Mouse (Mus musculus) intestine, embryonic 15.5 days (tissue): ENCODE data around the gene Rhbdl2. TPM values are rescaled to one million over a fixed set of nuclear protein-coding genes. Genes with fewer than 3 reads are reported as not detected.

Experiments used
- ATAC-seq: fragments of 200-750 bp; cut with Nextera tagmentation; 2 replicates; pipeline ENCODE4 v1.8.0; 2017; ENCODE audit warnings: moderate TSS enrichment, moderate library complexity
- H3K27ac ChIP-seq: fragments of 300-500 bp; sonication (generic); 2 replicates; pipeline ENCODE4 v1.5.1; 2015; ENCODE audit warnings: mild to moderate bottlenecking, inconsistent platforms
- H3K27me3 ChIP-seq: fragments of 300-500 bp; sonication (generic); replicated peaks from 2 replicates; pipeline ENCODE4 v1.6.1; 2015; ENCODE audit warnings: inconsistent platforms
- H3K36me3 ChIP-seq: fragments of 300-500 bp; sonication (generic); 2 replicates; pipeline ENCODE4 v1.6.1; 2015; ENCODE audit warnings: inconsistent platforms
- H3K4me1 ChIP-seq: fragments of 300-500 bp; sonication (generic); replicated peaks from 2 replicates; pipeline ENCODE4 v1.6.1; 2015; ENCODE audit warnings: inconsistent platforms
- H3K4me2 ChIP-seq: fragments of 300-500 bp; sonication (generic); replicated peaks from 2 replicates; pipeline ENCODE4 v1.6.1; 2015; ENCODE audit warnings: mild to moderate bottlenecking, inconsistent platforms
- H3K4me3 ChIP-seq: fragments of 300-500 bp; sonication (generic); replicated peaks from 2 replicates; pipeline ENCODE4 v1.5.1; 2015; ENCODE audit warnings: inconsistent platforms
- H3K9ac ChIP-seq: fragments of 300-500 bp; sonication (generic); 2 replicates; pipeline ENCODE4 v1.6.1; 2015; ENCODE audit warnings: inconsistent platforms
- H3K9me3 ChIP-seq: fragments of 300-500 bp; sonication (generic); 2 replicates; pipeline ENCODE4 v1.6.1; 2016; ENCODE audit warnings: inconsistent platforms
- WGBS: fragments of 180-500 bp; shearing (Covaris S2); methylation state at CpG from one replicate; pipeline ENCODE4 v1.1.7; 2015; 5-methylcytosine and 5-hydroxymethylcytosine counted together
- polyA plus RNA-seq: library from polyadenylated mRNA; unstranded; fragments of >200 nt; fragmentation: Nextera tagmentation; extraction: Ambion mirVana; gene quantifications from 2 replicates; pipeline ENCODE4 v1.2.1, GENCODE M21; 2015

The Rhbdl2 gene
- polyA plus RNA-seq, 1 experiment from 2014 or later = 2.9 TPM

DNA sequence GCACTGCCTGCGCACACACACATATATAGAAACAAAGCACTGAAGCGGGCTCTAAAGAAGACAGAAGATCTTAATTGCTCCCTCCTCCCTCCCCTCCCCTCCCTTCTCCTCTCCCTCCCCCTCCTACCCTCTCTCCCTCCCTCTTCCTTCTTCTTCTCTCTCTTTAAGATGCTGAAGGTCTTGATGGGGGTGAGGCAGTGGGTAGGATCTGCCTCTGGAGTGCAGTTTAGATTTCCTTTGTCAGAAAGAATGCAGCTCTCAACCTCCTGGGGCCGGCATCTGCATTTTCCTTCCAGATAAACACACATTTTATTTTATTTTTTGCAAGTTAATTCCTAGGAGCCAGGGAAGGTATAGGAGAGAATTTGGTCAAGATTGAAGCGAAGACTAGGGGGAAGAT, 19.4 kb upstream of the Rhbdl2 start:
- Histone ChIP-seq H3K4me2 (no peak overlapping the region), H3K36me3 (no peaks in the 10 kb centered on the region), H3K9ac (no peak overlapping the region), H3K9me3 (no peaks in the 10 kb centered on the region), H3K4me1 (no peaks in the 10 kb centered on the region), H3K27me3 (no peaks in the 10 kb centered on the region), H3K4me3 (no peak overlapping the region), H3K27ac (no peak overlapping the region)
- ATAC-seq = no peak
- 76% methylated on average over 4 of the region's 4 CpGs for WGBS

DNA sequence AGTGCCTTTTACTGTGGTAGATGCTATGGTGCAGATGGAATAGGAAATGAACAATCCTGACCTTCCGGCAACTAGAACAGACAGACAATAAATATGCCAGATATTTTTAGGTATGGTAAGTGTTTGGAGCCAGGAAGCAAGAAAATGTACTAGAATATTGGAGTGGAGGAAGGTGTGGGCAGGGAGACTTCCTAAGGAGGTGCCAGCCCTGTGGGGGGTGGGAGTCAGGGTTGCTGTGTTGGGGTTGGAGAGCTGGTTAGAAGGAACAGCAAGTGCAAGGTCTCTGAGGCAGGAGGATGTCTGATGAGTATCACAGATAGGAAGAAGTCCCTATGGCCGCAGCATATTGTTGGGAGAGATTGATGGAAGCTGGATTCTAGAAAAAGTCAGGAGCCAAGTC, 5.0 kb downstream of the Rhbdl2 start:
- Histone ChIP-seq H3K36me3 (no peaks in the 10 kb centered on the region), H3K27me3 (no peaks in the 10 kb centered on the region), H3K4me2 (no peak overlapping the region), H3K9me3 (no peaks in the 10 kb centered on the region), H3K9ac (no peak overlapping the region), H3K4me1 (peaks cover 2% of the 10 kb centered on the region; the same call in 1 of the 2 replicates), H3K4me3 (no peak overlapping the region), H3K27ac (no peak overlapping the region)
- 81% methylated on average over 2 of the region's 2 CpGs for WGBS
- no peak for ATAC-seq

DNA sequence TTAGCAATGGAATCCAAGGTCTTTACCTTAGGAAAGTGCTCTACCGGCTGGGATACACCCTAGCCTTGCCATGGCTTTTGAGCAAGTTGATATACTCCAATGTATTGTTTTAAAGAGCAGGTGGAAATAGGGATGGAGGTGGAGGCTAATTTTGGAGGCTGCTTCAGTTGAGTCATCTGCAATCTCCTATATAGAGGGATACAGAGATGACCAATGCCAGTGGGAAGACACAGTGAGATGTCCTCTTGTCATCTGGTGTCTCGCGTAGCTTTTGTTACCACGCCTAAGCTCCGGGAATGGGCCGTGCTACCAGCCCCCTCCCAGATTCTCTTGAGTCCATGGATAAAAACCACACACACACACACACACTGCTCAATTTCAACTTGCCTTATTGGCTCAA, 5.5 kb downstream of the Rhbdl2 start:
- Histone ChIP-seq H3K4me2 (no peak overlapping the region), H3K4me1 (no peaks in the 10 kb centered on the region), H3K27me3 (no peaks in the 10 kb centered on the region), H3K9me3 (no peaks in the 10 kb centered on the region), H3K9ac (no peak overlapping the region), H3K4me3 (no peak overlapping the region), H3K27ac (no peak overlapping the region), H3K36me3 (no peaks in the 10 kb centered on the region)
- WGBS = 90% methylated on average over 6 of the region's 6 CpGs
- no peak for ATAC-seq

DNA sequence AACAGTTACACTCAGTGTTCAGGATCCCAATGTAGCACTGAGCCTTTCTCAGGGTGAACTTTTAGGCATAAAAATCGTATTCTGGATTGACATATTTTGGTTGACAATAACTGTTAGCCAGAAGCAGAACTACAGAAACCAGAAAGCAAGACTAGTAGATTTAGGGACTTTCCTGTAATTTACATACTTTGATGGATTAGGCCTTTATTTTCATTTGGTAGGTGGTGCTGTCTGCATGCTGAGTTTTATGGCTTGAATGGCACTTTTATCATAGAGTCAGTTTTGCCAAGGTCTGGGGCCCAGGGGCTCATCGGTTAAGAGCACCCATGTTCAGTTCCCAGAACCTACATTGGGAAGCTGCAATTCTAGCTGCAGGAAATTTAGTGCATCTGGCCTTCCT, 7.4 kb downstream of the Rhbdl2 start:
- no peak overlapping the region for H3K4me3 ChIP-seq
- H3K36me3 ChIP-seq = no peaks in the 10 kb centered on the region
- H3K9ac ChIP-seq = no peak overlapping the region
- no peaks in the 10 kb centered on the region for H3K27me3 ChIP-seq
- no peak overlapping the region for H3K27ac ChIP-seq
- no peaks in the 10 kb centered on the region for H3K4me1 ChIP-seq
- no peaks in the 10 kb centered on the region for H3K9me3 ChIP-seq
- no peak overlapping the region for H3K4me2 ChIP-seq
- 57% methylated on average over 2 of the region's 2 CpGs for WGBS
- no peak for ATAC-seq

DNA sequence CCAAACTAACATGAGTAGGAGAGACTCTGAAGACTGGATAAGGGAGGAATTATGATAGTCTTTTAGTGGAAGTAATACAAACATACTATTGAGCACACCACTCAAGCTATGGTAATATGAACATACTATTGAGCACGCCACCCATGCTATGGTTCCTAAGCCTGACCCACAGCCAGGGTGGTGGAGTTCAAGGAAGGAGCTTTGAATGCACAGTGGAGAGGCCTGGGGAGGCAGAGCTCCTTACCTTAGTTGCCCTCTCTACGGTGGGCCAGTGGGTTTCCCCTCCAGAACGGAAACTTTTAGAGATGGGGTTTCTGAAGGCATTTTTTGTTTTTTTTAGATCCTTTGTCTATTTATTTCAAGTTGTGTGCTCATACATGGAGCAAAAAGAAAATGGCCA, 9.7 kb downstream of the Rhbdl2 start:
- Histone ChIP-seq H3K36me3 (no peaks in the 10 kb centered on the region), H3K27ac (no peak overlapping the region), H3K9ac (no peak overlapping the region), H3K4me3 (no peak overlapping the region), H3K4me2 (no peak overlapping the region), H3K9me3 (no peaks in the 10 kb centered on the region), H3K27me3 (no peaks in the 10 kb centered on the region), H3K4me1 (no peaks in the 10 kb centered on the region)
- no peak for ATAC-seq
- WGBS = 89% methylated on average over 3 of the region's 3 CpGs

DNA sequence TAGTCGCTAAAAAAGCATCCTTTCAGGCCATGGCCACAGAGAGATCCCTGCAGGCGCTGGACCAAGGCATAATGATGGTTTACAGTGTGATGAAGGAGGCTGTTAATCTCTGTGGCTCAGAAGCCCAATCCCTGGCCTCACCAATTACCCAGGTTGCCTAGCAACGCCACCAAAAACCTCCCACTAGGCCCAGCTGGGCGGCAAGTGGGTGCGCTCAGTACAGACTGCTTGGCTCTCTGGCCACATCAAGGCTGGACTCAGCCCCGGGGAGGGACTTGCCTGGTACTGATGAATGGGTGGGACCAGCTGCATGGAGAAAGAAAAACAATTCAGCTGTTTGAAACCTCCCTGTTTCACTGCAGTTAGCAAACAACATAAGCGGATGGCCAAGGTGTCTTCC, 10.2 kb downstream of the Rhbdl2 start:
- H3K4me1 ChIP-seq = no peaks in the 10 kb centered on the region
- no peak for ATAC-seq
- H3K27me3 ChIP-seq = no peaks in the 10 kb centered on the region
- H3K4me3 ChIP-seq = no peak overlapping the region
- no peak overlapping the region for H3K4me2 ChIP-seq
- H3K9ac ChIP-seq = no peak overlapping the region
- no peak overlapping the region for H3K27ac ChIP-seq
- 47% methylated on average over 7 of the region's 7 CpGs for WGBS
- H3K36me3 ChIP-seq = no peaks in the 10 kb centered on the region
- H3K9me3 ChIP-seq = no peaks in the 10 kb centered on the region

DNA sequence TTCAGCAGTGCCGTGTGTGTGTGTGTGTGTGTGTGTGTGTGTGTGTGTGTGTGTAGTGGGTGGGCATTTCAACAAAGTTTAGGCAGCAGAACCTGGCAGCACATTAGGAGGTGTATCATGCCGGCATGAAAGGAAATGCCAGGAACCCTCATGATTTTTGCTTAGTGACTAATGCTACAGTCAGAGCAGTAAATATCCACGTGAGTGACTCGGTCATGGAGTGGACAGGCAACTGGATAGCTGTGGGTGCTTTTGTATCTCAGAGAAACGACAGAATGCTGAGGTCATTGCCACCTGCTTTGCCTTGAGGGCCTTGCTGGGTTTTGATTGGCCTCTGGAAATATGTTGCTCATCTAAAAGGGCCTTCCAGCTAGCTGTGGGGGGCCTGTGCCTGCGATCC, 16.0 kb downstream of the Rhbdl2 start:
- Histone ChIP-seq H3K4me2 (no peak overlapping the region), H3K36me3 (no peaks in the 10 kb centered on the region), H3K9ac (no peak overlapping the region), H3K9me3 (no peaks in the 10 kb centered on the region), H3K4me3 (no peak overlapping the region), H3K27ac (no peak overlapping the region), H3K27me3 (no peaks in the 10 kb centered on the region), H3K4me1 (no peaks in the 10 kb centered on the region)
- 49% methylated on average over 6 of the region's 6 CpGs for WGBS
- ATAC-seq = no peak

DNA sequence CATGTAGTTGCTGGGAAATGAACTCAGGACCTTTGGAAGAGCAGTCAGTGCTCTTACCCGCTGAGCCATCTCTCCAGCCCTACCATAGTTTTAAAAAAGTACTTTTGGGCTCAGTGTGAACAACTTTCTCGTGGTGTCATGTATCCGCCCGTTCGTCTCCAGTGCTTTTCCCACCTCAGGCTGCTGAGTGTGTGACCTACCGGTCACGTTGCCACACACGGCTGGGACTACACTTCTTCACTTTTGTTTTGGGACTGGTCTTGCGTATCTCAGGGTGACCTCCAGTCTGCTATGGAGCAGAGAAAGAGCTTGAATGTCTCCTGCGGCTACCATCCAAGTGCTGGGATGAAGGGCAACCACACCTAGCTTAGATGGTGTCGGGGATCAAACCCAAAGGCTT, 20.6 kb downstream of the Rhbdl2 start:
- WGBS = 86% methylated on average over 11 of the region's 11 CpGs
- H3K9ac ChIP-seq = no peak overlapping the region
- ATAC-seq = no peak

DNA sequence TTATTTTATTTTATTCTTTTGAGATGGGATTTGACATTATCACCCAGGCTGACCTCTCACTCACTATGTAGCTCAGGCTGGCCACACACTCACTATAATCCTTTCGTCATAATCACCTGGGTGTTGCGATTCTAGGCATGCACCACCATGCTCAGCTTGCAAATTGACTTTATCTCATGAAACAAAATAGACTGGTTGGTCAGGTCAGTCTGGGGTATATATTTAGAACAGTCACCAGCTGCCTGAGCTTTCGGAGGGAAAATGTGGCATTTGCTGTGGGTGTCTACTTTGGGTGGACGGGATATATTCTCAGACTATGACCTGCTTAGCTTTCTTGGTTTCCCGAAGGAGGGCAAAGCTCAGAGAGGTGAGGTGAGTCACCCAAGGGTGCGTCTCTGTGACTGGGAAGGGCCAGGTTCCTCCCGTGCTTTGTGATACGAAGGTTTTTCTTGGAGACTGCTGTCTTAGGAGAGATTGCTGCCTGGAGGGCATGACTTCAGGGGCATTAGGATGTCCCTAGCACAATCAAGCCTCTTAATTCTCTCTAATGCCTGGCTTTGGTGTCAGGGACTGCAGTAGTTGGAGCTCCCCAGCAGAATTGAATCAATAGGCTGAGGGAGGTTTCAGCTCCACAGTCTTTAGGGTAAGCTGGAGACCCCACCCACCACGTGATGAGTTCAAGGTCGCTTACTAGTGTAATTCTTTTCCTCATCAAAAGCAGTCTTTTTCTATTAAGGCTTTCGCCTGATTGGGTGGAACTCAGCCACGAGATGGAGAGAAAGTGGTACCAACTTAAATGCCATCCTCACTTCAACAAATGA, 23.0 kb downstream of the Rhbdl2 start:
- Histone ChIP-seq H3K36me3 (no peaks in the 10 kb centered on the region), H3K9ac (no peak overlapping the region), H3K4me1 (no peaks in the 10 kb centered on the region), H3K4me3 (no peak overlapping the region), H3K27me3 (no peaks in the 10 kb centered on the region), H3K4me2 (0 out of 2 replicates have a peak overlapping the region, but pooled peaks have one; percentile 6), H3K27ac (peak overlapping the region; percentile 44), H3K9me3 (no peaks in the 10 kb centered on the region)
- WGBS = 73% methylated on average over 12 of the region's 12 CpGs
- ATAC-seq = peak; percentile 91

More for the DNA sequence above, 20.6 kb downstream of the Rhbdl2 start:
- no peak overlapping the region for H3K27ac ChIP-seq
- no peaks in the 10 kb centered on the region for H3K4me1 ChIP-seq
- H3K36me3 ChIP-seq = no peaks in the 10 kb centered on the region
- H3K9me3 ChIP-seq = no peaks in the 10 kb centered on the region
- no peak overlapping the region for H3K4me2 ChIP-seq
- H3K4me3 ChIP-seq = no peak overlapping the region
- H3K27me3 ChIP-seq = no peaks in the 10 kb centered on the region

DNA sequence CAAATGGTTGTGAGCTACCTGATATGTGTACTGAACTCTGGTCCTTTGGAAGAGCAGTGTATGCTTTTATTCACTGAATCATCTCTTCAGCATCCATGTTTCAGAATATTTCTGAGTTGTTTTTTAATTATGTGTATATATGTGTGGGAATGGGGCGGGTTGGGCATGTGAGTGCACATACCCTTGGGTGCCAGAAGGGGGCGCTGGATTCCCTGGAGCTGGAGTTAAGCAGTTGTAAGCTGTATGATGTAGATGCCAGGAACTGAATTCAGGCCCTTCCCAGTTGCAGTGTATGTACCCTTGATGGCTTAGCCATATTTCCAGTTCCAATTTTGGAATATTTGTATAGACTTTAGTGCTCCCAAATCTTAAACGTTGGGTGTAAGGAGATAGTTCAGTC, 24.9 kb downstream of the Rhbdl2 start:
- H3K27me3 ChIP-seq = no peaks in the 10 kb centered on the region
- H3K27ac ChIP-seq = no peak overlapping the region
- H3K4me1 ChIP-seq = no peaks in the 10 kb centered on the region
- 76% methylated on average over 3 of the region's 3 CpGs for WGBS
- no peak for ATAC-seq
- no peak overlapping the region for H3K4me2 ChIP-seq
- H3K4me3 ChIP-seq = no peak overlapping the region
- no peaks in the 10 kb centered on the region for H3K36me3 ChIP-seq
- H3K9me3 ChIP-seq = no peaks in the 10 kb centered on the region
- no peak overlapping the region for H3K9ac ChIP-seq

DNA sequence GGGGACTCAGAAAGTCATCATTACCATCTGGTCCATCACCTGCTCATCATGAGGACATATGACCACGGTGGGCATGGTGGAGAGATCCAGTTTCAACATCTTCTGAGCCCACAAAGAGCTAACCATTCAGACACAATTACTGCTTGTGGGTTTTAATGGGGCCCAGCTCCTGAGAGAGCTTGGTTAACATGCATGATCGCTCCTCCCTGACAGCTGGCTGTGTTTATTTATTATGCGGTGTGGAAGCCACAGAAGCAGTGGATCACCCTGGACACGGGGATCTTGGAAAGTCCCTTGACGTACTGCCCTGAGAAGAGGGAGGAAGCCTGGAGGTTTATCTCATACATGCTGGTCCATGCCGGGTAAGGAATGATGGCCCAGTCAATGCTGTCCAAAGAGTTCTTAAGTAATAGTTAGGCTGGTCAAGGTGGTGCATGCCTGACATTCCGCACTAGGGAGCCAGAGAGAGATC, 26.4 kb downstream of the Rhbdl2 start:
- no peak for ATAC-seq
- WGBS = 61% methylated on average over 7 of the region's 7 CpGs
- H3K27me3 ChIP-seq = no peaks in the 10 kb centered on the region
- no peak overlapping the region for H3K9ac ChIP-seq
- H3K4me1 ChIP-seq = no peaks in the 10 kb centered on the region
- no peak overlapping the region for H3K4me3 ChIP-seq
- no peaks in the 10 kb centered on the region for H3K36me3 ChIP-seq
- H3K27ac ChIP-seq = no peak overlapping the region
- H3K9me3 ChIP-seq = no peaks in the 10 kb centered on the region
- no peak overlapping the region for H3K4me2 ChIP-seq

DNA sequence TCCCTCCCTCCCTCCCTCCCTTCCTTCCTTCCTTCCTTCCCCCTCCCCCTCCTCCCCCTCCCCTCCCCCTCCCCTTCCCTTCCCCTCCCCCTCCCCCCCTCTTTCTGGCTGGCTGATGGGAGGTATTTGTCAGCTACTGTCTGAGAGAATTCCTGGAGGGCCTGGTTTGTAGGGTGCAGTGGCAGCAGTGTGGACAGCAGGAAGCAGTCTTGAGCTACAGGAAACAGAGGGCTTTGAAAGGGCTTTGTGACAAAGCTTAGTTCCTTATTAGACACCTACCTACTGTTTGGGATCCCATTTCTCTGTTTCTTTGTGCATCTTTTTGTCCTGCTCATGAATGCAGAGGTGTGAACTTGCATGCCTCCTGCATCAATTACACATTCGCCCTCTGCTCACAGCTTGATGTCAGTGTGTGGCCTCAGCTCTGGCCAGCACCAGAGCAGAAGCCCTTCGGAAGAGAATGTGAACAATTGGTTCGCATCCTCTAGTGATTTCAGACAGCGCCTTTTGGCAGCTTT, 31.5 kb downstream of the Rhbdl2 start:
- WGBS = 46% methylated on average over 4 of the region's 4 CpGs
- Histone ChIP-seq H3K36me3 (no peaks in the 10 kb centered on the region), H3K27ac (no peak overlapping the region), H3K9ac (no peak overlapping the region), H3K4me1 (no peaks in the 10 kb centered on the region), H3K4me3 (no peak overlapping the region), H3K4me2 (no peak overlapping the region), H3K9me3 (no peaks in the 10 kb centered on the region), H3K27me3 (no peaks in the 10 kb centered on the region)
- ATAC-seq = no peak

DNA sequence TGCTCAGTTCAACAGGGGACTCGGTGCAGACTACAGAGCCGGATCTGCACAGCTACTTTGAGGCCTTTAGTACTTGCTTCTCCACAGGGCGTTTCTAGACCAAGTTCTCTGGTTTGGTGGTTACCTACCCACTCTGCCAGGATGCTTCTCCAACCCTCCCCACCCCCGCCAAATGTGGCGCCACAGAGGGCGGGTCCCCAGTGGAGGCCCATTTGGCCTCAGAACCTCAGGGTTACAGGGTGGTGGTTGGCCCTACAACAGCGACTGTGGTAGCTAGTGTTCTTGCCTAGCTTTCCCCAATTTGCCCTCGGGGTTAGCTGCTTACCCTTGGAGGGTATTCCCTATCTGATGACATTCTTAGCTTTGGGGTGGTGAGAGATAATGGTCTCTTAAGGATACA, 54.5 kb downstream of the Rhbdl2 start:
- Histone ChIP-seq H3K4me1 (no peaks in the 10 kb centered on the region), H3K9me3 (no peaks in the 10 kb centered on the region), H3K9ac (no peak overlapping the region), H3K4me3 (no peak overlapping the region), H3K4me2 (no peak overlapping the region), H3K27ac (no peak overlapping the region), H3K27me3 (no peaks in the 10 kb centered on the region), H3K36me3 (no peaks in the 10 kb centered on the region)
- 74% methylated on average over 8 of the region's 8 CpGs for WGBS
- no peak for ATAC-seq
